Mouse (Mus musculus) cerebellum, adult 11-12 months (tissue): Measurements from ENCODE around the gene Epha1.
A peak's percentile ranks its signal among the peaks of the same experiment; 100 is the strongest.

ENCODE experiments used
- DNase-seq: peaks from one replicate; pipeline ENCODE4 v3.0.0; 2022

Epha1 gene

DNA sequence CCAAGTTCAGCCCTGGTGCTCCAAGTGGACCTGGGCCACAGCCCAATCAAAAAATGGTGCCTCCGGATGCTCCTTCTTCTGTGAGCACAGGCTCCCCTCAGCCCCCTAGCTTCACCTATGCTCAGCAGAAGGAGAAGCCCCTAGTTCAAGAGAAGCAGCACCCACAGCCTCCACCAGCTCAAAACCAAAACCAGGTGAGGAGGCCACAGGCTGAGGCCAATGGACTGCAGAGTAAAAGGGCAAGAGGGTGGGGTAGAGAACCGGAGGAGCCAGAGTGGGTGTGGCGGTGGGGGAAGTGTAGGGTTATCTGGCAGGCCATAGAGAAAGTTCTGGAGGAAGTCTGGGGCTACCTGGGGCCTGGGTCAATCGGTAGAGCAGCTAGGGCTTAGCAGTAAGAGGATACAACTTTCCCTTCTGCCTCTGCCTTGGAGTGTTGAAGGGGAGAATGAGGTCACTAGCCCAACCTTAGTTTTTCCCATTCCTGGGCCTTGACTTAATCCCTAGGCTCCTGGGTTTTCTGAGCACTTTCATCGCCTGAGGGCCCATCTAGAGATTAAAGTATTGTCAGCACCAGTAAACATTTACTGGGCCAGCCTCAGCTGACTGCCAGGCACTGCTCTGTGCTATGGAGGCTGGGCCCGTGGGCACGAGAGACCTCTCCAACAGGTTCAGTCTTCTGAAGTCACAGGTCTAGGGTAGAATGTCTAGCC lies 21.1 kb downstream of the Epha1 start:
- no peak for DNase-seq

DNA sequence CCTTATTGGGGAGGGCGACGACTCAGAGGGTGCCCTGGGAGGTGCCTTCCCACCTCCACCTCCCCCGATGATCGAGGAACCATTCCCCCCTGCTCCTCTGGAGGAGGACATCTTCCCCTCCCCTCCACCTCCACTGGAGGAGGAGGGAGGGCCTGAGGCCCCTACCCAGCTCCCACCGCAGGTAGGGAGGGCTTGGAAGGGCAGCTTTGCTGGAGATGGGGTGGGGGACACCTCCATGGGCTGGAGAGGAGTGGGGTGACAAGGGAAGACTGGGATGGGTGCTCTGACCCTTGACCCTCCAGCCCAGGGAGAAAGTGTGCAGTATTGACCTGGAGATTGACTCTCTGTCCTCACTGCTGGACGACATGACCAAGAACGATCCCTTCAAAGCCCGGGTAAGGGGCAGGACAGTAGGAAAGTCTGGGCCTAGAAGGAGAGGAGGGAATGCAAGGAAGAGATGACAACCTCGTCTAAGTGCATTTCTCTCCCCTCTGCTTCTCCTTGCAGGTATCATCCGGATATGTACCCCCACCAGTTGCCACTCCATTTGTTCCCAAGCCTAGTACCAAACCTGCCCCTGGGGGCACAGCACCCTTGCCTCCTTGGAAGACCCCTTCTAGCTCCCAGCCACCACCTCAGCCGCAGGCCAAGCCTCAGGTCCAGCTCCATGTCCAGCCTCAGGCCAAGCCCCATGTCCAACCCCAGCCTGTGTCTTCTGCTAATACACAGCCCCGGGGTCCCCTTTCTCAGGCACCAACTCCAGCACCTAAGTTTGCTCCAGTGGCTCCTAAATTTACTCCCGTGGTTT lies 21.9 kb downstream of the Epha1 start:
- peak; percentile 64 for DNase-seq

- DNase-seq, result peak; percentile 86
Observed at GRCm38 (mm10) chr6:42350021-42350967, 22.8 kb downstream of the Epha1 start.

- peak; percentile 96 for DNase-seq
Observed at GRCm38 (mm10) chr6:42349426-42350020, 23.5 kb downstream of the Epha1 start, which contains the start of gene Zyx. TSS of gene Zyx (plus strand) at chr6:42349630.

GRCm38 (mm10) chr6:42349006-42349425 lies 24.1 kb downstream of the Epha1 start:
- peak; percentile 85 for DNase-seq

DNA sequence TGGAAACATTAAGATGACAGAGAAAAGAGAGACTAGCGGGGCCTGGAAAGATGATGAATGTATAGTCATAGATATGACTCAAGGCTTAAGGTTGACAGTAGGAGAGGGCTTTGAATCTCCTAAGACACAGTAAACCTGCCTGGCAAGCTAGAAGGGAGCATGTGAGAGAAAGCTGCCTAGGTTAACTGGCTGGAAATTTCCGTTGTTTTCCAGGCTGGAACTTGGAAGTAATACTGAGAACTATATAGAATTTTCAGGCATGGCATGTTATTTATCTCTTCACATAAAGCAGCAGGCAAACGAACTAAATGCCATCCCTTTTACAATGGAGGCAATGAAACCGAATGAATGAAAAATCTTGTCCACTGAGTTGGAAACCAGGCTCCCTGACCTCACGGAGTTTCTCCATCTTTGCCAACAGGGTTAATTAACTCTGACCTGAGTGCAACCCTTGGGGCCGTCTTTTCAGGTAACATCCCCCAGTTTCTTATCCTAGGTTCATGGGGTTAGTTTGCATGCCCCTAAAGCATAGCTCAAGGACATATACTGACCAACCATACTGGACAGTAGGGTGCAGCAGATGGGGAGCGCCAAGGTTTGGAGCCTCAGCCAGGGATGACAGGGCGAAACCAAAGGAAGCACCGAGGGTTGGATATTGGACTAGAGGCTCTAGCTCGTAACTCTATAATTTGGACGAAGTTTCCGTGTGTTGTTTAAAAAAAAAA lies 24.6 kb downstream of the Epha1 start:
- DNase-seq, result peak; percentile 74

GRCm38 (mm10) chr6:42344255-42344654 lies 28.8 kb downstream of the Epha1 start:
- peak; percentile 48 for DNase-seq

DNA sequence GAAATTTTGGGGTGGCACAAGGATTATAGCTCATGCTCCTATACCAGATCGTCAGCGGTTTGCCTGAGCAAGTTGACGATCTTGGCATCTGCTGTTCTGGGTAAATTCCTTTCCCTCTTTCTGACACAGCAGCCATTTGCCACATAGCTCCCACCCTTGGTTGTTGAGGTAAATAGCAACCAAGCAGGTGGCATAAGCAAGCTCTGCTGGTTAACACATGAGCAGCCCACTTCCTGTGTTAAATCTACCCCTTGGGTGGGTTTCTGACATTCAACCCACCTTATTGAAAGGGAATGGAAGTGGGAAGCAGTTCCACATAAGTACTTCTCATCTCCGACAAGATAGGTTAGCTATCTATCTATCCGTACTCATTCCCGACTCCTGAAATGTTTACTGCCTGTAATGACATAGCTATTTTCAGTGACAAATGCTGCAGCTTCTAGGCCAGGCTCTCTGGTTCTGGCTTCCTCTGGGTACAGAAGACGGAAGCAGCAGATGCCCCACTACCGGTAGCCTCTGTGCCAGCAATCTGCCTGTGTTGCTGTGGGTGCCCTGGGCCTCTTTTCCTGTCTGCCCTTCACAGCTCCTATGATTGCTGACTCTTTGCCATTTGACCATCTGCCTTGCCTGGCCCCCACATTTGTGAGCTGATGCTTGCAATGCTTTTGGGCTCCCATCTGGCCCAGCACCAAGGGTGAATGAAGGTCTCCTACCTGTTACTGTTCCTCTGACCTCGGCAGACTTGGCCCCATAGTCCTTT lies 29.5 kb downstream of the Epha1 start:
- DNase-seq, result peak; percentile 98

DNA sequence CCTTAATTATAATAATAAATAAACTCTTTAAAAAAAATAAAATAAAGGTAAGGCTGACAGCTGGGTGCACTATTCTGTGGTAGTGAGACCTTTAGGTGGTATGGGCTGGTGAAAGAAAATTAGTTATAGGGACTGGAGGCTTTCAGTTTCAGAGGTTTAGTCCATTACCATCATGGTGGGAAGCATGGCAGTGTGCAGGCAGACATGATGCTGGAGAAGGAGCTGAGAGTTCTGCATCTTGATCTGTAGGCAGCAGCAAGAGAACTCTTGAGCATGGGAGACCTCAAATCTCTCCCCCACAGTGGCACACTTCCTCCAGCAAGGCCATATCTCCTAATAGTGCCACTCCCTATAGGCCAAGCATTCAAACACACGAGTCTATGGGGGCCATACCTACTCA lies 30.9 kb downstream of the Epha1 start:
- no peak for DNase-seq

GRCm38 (mm10) chr6:42339981-42340380 lies 33.1 kb downstream of the Epha1 start:
- no peak for DNase-seq

- DNase-seq, result no peak
Observed at GRCm38 (mm10) chr6:42339189-42339588, 33.9 kb downstream of the Epha1 start.

DNA sequence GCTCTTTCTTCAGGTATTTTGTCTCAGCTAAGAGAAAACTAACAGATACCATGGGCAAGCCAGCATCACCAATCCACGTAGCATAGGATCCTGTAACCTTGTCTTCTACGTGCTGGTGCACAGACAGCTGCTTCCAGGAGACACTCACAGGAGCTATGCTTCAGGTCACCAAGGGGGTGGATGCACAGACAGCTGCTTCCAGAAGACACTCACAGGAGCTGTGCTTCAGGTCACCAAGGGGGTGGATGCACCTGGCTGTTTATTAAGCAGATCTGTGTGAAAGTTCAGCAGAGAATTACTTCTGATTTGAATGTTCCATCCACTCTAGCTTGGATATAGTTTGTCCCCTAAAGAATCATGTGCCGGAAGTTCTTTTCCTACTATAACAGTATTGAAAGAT lies 42.1 kb downstream of the Epha1 start:
- DNase-seq, result peak; percentile 8

DNA sequence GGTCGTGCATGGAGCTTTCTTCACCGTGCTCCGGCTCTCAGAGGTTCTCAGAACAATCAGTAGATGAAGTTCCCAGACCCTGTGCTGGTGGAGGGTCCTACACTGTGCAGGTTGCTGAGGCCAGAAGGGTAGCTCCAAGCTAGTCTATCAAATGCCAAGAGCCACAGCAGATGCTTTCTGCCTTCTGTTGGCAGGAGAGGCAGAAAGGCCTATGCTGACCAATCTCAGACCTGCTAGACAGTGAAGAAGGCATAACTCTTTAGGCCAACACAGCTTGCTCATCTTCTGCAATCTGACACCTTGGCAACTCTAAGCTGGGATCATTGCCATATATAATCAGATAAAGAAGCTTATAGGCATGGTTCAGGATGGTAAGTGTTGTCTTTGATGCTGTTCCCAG lies 42.9 kb downstream of the Epha1 start:
- peak; percentile 79 for DNase-seq

DNA sequence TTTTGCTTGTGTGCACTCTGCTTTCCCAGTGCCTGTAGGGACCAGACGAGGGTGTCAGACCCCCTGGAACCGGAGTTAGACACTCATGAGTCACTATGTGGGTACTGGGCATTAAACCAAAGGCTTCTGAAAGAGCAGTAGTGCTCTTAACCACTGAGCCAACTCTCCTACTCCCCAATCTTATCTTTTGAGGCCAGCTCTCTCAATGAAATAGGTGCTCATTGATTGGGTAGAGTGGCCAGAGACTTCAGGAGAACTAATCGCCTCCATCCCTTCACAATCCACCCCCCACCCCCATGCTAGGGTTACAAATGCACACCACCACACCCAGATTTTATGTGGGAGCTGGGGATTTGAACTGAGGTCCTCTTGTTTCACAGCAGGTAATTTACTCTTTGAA lies 44.3 kb downstream of the Epha1 start:
- DNase-seq, result no peak

GRCm38 (mm10) chr6:42326509-42326908 lies 46.6 kb downstream of the Epha1 start:
- no peak for DNase-seq

GRCm38 (mm10) chr6:42325268-42325609 lies 47.8 kb downstream of the Epha1 start:
- DNase-seq, result peak; percentile 86

DNA sequence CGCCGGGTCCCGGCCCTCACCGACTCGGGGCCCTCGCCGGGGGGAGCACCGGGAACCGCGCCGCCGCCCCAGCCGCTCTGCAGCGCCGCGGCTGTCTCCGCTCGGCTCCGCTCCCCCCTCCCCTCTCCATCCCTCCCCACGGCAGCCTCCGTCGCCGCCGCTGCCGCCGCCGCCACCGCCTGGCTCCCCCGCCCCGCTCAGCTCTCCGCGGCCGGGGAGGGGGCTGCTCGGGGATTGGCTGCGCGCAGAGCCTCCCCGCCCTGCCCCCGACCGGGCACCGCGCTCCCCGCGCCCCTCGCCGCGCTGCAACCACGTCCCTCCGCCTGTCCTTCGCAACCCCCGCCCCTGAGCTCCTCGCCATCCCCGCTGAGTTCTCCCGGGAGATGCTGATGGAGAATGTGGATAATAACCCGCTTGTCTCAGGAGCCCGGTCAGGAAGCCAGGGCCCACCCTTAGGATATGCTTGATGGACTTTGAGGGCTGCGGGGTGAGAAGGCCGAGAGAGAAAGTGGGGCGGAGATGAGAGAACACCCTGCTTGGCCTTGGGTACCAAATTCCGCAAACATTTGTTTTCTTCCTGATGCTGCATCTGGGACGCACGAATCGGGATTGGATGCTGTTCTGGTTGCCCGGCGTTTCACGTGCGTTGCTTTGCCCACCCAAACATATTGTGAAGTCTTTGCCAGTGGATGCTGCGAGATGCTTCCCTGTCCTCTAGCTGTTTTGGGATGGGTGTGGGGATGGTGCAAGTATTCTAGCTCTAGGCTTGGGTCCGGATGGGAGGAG lies 48.4 kb downstream of the Epha1 start, which contains the start of gene Fam131b:
Gene Fam131b, minus strand, starts transcription at position 162 of the 786 bp plus-strand sequence.
- peak; percentile 89 for DNase-seq

DNA sequence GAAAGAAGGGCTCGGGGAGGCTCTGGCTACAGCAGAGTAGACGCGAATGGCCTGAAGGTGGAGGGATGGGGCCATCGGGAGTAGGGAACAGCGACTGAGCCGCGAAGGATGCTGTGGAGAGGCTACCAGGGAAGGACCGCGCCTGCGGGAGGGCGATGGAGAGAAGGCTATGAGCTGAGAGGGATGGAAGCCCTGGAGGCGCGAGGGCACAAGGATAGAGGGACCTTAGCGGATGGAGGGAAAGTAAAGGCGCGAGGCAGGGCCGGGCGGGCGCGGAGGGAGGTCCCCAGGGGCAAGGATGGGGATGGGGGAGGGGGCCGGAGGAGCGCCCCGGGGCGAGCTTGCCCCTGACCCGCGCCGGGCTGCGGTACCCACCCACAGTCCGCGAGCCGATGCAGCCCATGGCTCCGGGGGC lies 49.0 kb downstream of the Epha1 start:
- DNase-seq, result peak; percentile 79

DNA sequence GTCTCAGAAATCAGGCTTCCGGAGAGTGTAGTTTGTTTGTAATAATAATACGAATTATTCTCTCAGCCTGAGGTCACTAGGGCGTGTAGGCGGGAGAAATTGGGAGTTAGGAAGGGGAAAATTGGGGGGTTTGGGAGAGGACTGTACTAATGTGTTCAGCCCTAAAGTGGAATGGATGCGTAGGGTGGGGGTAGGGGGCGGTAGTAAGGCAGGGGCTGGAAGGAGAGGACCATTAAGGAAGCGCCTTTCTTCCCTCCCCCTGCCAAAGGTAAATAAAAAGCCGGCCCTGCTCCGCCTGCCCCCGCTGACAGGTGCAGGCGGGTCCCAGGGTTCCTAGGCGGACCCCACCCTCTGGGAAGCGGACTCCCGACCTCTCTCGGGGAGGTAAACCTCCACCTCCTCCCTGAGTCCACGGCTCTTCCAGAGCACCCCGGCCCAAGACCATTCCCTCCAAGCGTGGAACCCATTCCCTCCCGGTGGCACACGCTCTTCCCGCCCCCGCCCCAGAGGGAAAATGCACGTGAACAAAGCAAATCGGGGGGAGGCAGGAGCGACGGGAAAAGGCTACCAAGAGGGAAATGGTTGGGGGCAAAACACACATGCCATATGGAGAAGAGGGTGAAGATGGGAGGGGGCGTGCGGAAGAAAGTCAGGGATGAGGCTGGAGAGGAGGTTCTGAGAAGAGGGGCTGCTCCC lies 49.5 kb downstream of the Epha1 start:
- DNase-seq, result peak; percentile 69

GRCm38 (mm10) chr6:42318293-42318692 lies 54.8 kb downstream of the Epha1 start:
- no peak for DNase-seq
